Mouse (Mus musculus) hindbrain, embryonic 12.5 days (tissue): ENCODE measurements at regions not wholly inside any gene's neighbourhood (a gene's known extent, or its start where the extent isn't known, plus 50 kb on each side); places are given as distances from the start of the nearest gene placed in this dataset.

ENCODE experiments used
- ATAC-seq: fragments of 200-750 bp; cut with Nextera tagmentation; 2 replicates; pipeline ENCODE4 v1.8.0; 2017; ENCODE audit warnings: moderate TSS enrichment; ENCODE audit not compliant: low FRiP score
- H3K27ac ChIP-seq: fragments of 300-500 bp; sonication (generic); 2 replicates; pipeline ENCODE4 v1.5.1; 2016; ENCODE audit warnings: mild to moderate bottlenecking
- H3K27me3 ChIP-seq: fragments of 300-500 bp; sonication (generic); 2 replicates; pipeline ENCODE4 v1.6.1; 2016; ENCODE audit warnings: mild to moderate bottlenecking
- H3K36me3 ChIP-seq: fragments of 300-500 bp; sonication (generic); 2 replicates; pipeline ENCODE4 v1.6.1; 2016; ENCODE audit warnings: mild to moderate bottlenecking
- H3K4me1 ChIP-seq: fragments of 300-500 bp; sonication (generic); 2 replicates; pipeline ENCODE4 v1.6.1; 2016
- H3K4me2 ChIP-seq: fragments of 300-500 bp; sonication (generic); replicated peaks from 2 replicates; pipeline ENCODE4 v1.6.1; 2016; ENCODE audit warnings: mild to moderate bottlenecking
- H3K4me3 ChIP-seq: fragments of 300-500 bp; sonication (generic); 2 replicates; pipeline ENCODE4 v1.5.1; 2016; ENCODE audit warnings: mild to moderate bottlenecking
- H3K9ac ChIP-seq: fragments of 300-500 bp; sonication (generic); 2 replicates; pipeline ENCODE4 v1.6.1; 2016; ENCODE audit warnings: mild to moderate bottlenecking, moderate library complexity
- H3K9me3 ChIP-seq: fragments of 300-500 bp; sonication (generic); replicated peaks from 2 replicates; pipeline ENCODE4 v1.6.1; 2016; ENCODE audit warnings: mild to moderate bottlenecking
- WGBS: fragments of 180-500 bp; shearing (Covaris S2); methylation state at CpG from one replicate; pipeline ENCODE4 v1.1.7; 2016; 5-methylcytosine and 5-hydroxymethylcytosine counted together

DNA sequence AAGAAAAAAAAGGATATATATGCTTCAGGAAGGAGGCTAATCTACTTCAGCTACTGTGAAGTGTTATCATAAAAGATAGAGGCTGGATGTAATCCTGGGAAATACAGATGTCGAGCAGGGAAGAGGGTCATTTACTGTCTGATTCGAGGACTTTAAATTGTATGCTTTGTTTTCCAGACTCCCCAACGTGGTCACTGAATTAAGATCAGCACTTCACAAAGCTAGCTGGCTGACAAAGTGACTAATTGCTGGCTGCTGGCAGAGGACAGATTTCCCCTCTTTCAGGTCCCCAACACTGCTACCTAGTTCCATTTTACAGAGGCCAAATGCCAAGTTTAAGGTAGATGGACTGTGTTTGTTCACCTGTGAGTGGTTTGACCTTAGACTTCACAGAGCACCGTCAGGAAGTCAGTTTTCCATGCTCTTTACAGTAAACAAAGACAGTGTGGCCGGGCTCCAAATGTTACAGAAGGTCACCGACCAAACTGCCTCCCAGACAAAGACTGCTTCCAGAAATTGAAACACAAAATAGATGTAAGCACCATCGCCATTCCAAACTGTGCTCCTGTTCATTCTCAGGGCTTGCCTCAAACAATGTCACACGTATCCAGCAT lies 167.2 kb downstream of the Gm11361 start:
- Histone ChIP-seq H3K27ac (peak overlapping the region; percentile 55), H3K4me3 (no peak overlapping the region), H3K9me3 (no peaks in the 10 kb centered on the region), H3K36me3 (no peaks in the 10 kb centered on the region), H3K27me3 (no peaks in the 10 kb centered on the region), H3K9ac (no peak overlapping the region), H3K4me2 (no peak overlapping the region), H3K4me1 (peaks cover 21% of the 10 kb centered on the region)
- no peak for ATAC-seq
- WGBS = 31% methylated on average over 8 of the region's 8 CpGs

GRCm38 (mm10) chr13:28421309-28421708 lies 164.0 kb downstream of the Gm11361 start:
- Histone ChIP-seq H3K9me3 (no peaks in the 10 kb centered on the region), H3K4me1 (peaks cover 52% of the 10 kb centered on the region), H3K36me3 (no peaks in the 10 kb centered on the region), H3K4me3 (no peak overlapping the region), H3K27ac (no peak overlapping the region), H3K9ac (no peak overlapping the region), H3K27me3 (no peaks in the 10 kb centered on the region), H3K4me2 (no peak overlapping the region)
- WGBS = 82% methylated on average over 3 of the region's 3 CpGs
- no peak for ATAC-seq

DNA sequence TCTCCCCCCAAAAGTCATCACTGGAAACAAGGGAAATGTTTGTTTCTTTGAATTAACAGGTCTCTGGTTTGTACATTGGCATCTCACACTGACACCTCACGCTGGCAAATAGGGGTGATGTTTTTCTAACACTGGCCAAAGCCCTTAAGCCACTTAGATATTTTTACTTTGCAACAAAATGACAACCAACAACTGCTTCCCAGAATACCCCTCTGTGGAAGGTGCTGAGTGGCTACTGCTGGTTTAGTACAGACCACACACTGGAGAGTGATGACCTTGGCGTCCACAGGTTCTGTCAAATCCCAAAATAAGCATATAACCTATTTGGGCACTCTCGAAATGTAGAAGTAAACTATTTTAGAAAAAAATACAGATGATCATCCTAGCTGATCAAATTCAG lies 163.3 kb downstream of the Gm11361 start:
- Histone ChIP-seq H3K4me1 (peaks cover 55% of the 10 kb centered on the region), H3K36me3 (no peaks in the 10 kb centered on the region), H3K9ac (0 out of 2 replicates have a peak overlapping the region, but pooled peaks have one; percentile 23), H3K9me3 (no peaks in the 10 kb centered on the region), H3K27me3 (no peaks in the 10 kb centered on the region), H3K27ac (peak overlapping the region; percentile 94; the same call in 1 of the 2 replicates), H3K4me2 (peak overlapping the region; percentile 40; the same call in 1 of the 2 replicates), H3K4me3 (no peak overlapping the region)
- ATAC-seq = no peak
- 90% methylated on average over 3 of the region's 3 CpGs for WGBS

DNA sequence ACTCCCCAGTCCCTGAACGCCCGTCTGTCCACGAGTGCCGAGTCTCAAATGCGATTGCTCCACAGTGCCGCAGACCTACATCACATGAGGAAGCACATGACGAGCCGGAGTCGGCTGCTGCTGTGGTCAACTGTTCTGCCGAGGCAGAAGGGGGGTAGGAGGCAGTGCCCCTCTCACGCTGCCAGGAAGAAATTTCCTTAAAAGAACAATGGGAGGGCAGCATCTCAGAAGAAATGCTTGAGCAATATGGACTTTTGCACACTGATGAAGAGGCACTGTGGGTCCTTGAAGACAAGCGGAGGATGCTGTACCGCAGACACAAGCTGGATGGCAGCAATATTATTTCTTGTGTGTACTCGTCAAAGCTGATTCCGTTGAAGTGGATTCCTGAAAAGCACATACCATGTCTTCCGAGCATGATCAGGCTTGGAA lies 162.6 kb downstream of the Gm11361 start:
- H3K4me3 ChIP-seq = peak overlapping the region; percentile 12
- no peak for ATAC-seq
- H3K27me3 ChIP-seq = no peaks in the 10 kb centered on the region
- H3K4me1 ChIP-seq = peaks cover 55% of the 10 kb centered on the region
- WGBS = 41% methylated on average over 16 of the region's 16 CpGs
- H3K4me2 ChIP-seq = peak overlapping the region; percentile 40
- H3K36me3 ChIP-seq = no peaks in the 10 kb centered on the region
- no peaks in the 10 kb centered on the region for H3K9me3 ChIP-seq
- peak overlapping the region; percentile 94 for H3K27ac ChIP-seq
- H3K9ac ChIP-seq = peak overlapping the region; percentile 8; the same call in 1 of the 2 replicates

DNA sequence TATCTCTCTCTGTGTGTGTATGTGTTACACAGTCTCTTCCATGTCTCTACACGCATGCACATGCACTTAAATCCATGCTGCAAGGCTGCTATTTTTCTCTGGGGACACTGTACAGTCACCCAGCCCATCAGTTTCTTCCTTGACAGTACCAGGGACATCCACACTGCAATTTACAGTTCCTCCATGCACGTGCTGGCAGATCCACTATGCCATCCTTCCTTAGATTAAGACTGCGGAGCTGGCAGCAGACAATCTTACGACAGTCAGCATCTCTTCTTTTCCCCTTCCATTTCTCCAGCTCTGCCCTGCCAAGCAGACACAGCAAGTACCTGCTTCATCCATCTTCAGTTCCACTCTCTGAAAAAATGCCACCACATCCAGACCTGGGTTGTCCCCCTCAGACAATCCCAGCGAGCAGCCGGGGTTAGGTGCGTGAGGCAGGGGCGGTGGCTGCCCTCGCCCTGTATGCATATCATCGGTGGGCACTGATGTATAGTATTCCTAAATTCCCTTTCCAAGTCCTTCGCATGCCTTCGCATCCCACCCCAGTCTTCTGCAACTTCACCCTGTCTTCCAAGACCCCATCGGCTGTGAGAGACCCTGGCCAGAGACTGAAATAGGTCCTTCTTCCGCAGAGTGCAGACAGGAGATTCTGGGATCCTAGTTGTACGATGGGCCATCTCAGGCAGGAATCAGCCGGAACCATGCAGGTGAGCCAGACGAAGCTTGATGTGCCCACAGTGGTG lies 161.8 kb downstream of the Gm11361 start:
- no peaks in the 10 kb centered on the region for H3K9me3 ChIP-seq
- 0 out of 2 replicates have a peak overlapping the region, but pooled peaks have one; percentile 12 for H3K4me3 ChIP-seq
- no peak for ATAC-seq
- no peaks in the 10 kb centered on the region for H3K36me3 ChIP-seq
- peak overlapping the region; percentile 53 for H3K9ac ChIP-seq
- 85% methylated on average over 17 of the region's 17 CpGs for WGBS
- peak overlapping the region; percentile 94 for H3K27ac ChIP-seq
- no peaks in the 10 kb centered on the region for H3K27me3 ChIP-seq
- H3K4me2 ChIP-seq = peak overlapping the region; percentile 46
- peaks cover 51% of the 10 kb centered on the region for H3K4me1 ChIP-seq

DNA sequence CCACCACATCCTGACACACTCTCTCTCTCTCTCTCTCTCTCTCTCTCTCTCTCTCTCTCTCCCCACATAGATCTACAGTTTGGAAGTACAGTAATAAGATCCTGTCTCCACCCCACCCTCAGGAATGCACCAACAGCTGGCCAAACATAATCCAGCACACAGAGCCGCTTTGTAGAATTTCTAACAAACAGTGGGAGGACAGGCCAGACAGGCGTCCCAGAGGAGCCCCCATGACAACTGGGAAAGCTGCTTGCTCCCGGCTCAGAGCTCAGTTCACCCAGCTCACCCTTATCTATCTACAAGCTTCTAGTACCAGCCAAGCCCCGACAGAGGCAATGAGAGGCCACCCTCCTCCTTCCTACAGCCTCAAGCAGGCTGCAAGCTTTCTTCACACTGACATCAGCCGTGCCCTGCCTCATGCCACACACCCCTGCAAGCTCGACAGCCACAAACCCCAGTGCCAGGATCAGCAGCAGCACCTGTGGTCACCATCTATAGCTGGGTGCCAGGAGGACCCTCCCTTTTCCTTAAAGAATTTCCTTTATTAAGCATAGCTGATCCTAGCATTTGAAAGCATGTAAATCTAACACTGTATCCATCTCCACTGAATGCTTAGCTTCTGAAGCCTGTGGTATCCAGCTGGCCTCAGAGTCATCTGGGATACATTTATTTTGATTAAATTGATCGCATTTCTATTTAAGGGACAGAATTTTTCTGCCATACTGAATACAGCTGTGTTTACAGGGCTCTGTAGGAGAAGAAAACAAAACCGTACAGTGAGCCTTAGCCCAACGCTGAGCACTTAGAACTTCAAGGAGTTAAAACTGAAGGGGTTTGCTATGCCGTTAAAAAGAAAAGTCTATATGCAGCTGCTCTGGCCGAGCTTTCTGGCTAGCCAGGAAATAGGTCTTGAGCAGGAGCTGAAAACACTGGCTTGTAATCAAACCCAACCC lies 160.9 kb downstream of the Gm11361 start:
- Histone ChIP-seq H3K4me3 (peak overlapping the region; percentile 12), H3K9me3 (no peaks in the 10 kb centered on the region), H3K36me3 (no peaks in the 10 kb centered on the region), H3K9ac (peak overlapping the region; percentile 53), H3K27me3 (no peaks in the 10 kb centered on the region), H3K4me2 (peak overlapping the region; percentile 46), H3K27ac (peak overlapping the region; percentile 94), H3K4me1 (peaks cover 51% of the 10 kb centered on the region)
- ATAC-seq = peak; percentile 38
- WGBS = 14% methylated on average over 11 of the region's 11 CpGs

GRCm38 (mm10) chr13:28417431-28417928 lies 160.2 kb downstream of the Gm11361 start:
- Histone ChIP-seq H3K9me3 (no peaks in the 10 kb centered on the region), H3K27me3 (no peaks in the 10 kb centered on the region), H3K9ac (peak overlapping the region; percentile 19), H3K4me3 (peak overlapping the region; percentile 8), H3K4me2 (peak overlapping the region; percentile 46), H3K4me1 (peaks cover 51% of the 10 kb centered on the region), H3K27ac (peak overlapping the region; percentile 94), H3K36me3 (no peaks in the 10 kb centered on the region)
- peak; percentile 9; the same call in 1 of the 2 replicates for ATAC-seq
- 6% methylated on average over 7 of the region's 7 CpGs for WGBS

DNA sequence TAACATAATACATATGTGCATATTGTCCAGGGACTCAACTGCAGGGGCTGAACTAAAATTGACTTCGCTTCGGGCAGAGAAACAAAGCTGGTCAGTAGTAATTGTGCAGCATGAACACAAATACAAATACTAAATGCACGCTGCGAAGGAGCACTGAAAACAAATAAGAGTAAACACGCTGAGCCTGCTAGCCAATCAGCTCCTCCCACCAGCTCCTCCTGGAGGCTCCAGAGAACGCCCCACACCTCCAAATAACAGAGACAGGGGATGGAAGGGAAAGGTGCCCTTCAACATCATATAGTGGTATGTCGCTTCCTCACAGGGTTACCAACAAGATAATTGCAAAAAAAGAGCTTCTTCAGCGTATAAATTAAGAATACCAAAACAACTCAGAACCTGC lies 159.6 kb downstream of the Gm11361 start:
- peak; percentile 38 for ATAC-seq
- H3K36me3 ChIP-seq = no peaks in the 10 kb centered on the region
- H3K4me1 ChIP-seq = peaks cover 51% of the 10 kb centered on the region
- H3K4me2 ChIP-seq = peak overlapping the region; percentile 46
- no peaks in the 10 kb centered on the region for H3K27me3 ChIP-seq
- peak overlapping the region; percentile 19 for H3K9ac ChIP-seq
- H3K4me3 ChIP-seq = peak overlapping the region; percentile 8
- 20% methylated on average over 8 of the region's 8 CpGs for WGBS
- H3K9me3 ChIP-seq = no peaks in the 10 kb centered on the region
- peak overlapping the region; percentile 94 for H3K27ac ChIP-seq

DNA sequence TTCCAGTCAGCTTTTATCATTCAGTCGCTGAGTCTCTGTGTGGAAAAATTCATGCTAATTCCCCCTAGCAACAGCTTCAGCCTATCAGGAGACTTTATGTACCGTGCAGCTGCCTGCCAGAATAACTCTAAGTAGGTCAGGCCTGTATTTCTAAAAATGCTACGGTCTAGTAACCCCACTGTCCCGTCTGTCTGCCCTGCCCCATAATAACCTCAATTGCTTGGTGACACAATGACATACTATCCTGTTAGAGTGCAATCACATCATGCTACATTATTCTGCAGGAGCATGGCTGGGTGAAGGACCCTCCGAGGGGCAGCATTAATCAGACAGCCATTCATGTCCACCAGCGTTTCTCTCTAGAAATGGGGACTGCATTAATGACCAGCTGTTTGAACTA lies 158.9 kb downstream of the Gm11361 start:
- Histone ChIP-seq H3K27me3 (no peaks in the 10 kb centered on the region), H3K9ac (no peak overlapping the region), H3K36me3 (no peaks in the 10 kb centered on the region), H3K4me1 (peaks cover 51% of the 10 kb centered on the region), H3K4me3 (no peak overlapping the region), H3K9me3 (no peaks in the 10 kb centered on the region), H3K27ac (peak overlapping the region; percentile 94), H3K4me2 (peak overlapping the region; percentile 46)
- peak; percentile 92 for ATAC-seq
- 3% methylated on average over 6 of the region's 6 CpGs for WGBS

GRCm38 (mm10) chr13:28415769-28416168 lies 158.4 kb downstream of the Gm11361 start:
- peak overlapping the region; percentile 46 for H3K4me2 ChIP-seq
- no peak overlapping the region for H3K4me3 ChIP-seq
- H3K36me3 ChIP-seq = no peaks in the 10 kb centered on the region
- no peaks in the 10 kb centered on the region for H3K9me3 ChIP-seq
- peaks cover 53% of the 10 kb centered on the region for H3K4me1 ChIP-seq
- H3K27ac ChIP-seq = peak overlapping the region; percentile 94
- H3K27me3 ChIP-seq = no peaks in the 10 kb centered on the region
- no peak overlapping the region for H3K9ac ChIP-seq
- ATAC-seq = peak; percentile 20; the same call in 1 of the 2 replicates
- WGBS = 21% methylated on average over 1 of the region's 1 CpGs

DNA sequence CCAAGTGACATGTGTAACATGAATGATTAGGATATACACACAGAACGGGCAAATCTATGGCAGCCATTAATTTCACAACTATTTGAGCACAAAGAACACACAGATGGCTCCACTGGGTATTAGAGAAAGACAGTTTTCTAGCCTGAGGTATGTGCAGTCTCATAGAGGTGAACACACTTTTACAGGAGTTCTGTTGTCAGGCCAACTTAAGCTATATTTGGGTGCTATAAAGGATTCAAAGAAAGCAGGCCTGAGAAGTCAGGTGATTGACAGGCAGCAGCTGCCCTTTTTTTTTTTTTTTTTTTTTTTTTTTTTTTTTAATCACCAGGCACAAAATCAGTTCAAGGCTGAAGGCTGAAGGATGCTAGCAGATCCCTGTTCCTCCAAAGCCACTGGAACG lies 153.0 kb downstream of the Gm11361 start:
- 0 out of 2 replicates have a peak, but pooled peaks have one; percentile 24 for ATAC-seq
- Histone ChIP-seq H3K36me3 (no peaks in the 10 kb centered on the region), H3K27ac (0 out of 2 replicates have a peak overlapping the region, but pooled peaks have one; percentile 23), H3K27me3 (no peaks in the 10 kb centered on the region), H3K9me3 (no peaks in the 10 kb centered on the region), H3K9ac (no peak overlapping the region), H3K4me3 (no peak overlapping the region), H3K4me1 (peaks cover 17% of the 10 kb centered on the region), H3K4me2 (no peak overlapping the region)
- WGBS = 31% methylated on average over 2 of the region's 2 CpGs

DNA sequence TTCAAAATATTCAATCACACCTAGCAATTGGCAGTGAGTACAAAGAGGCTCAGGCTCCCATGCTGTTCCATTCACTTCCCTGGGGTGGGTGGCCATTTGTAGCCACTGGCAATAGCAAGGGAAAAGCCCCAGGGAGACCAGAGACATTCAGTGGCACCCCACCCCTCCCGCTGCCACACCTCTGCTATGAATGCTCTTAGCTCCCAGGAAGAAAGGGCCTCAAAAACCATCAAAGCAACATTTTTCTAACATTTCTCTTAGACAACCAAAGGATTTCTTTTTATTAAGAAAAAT lies 152.2 kb downstream of the Gm11361 start:
- H3K4me2 ChIP-seq = no peak overlapping the region
- 25% methylated on average over 1 of the region's 1 CpGs for WGBS
- no peak overlapping the region for H3K9ac ChIP-seq
- ATAC-seq = no peak
- H3K27ac ChIP-seq = peak overlapping the region; percentile 80
- peaks cover 13% of the 10 kb centered on the region for H3K4me1 ChIP-seq
- no peaks in the 10 kb centered on the region for H3K36me3 ChIP-seq
- H3K27me3 ChIP-seq = no peaks in the 10 kb centered on the region
- H3K9me3 ChIP-seq = no peaks in the 10 kb centered on the region
- no peak overlapping the region for H3K4me3 ChIP-seq
